Mouse (Mus musculus): ENCODE data around the gene Nudt8. TPM values are rescaled to one million over a fixed set of nuclear protein-coding genes. Genes with fewer than 3 reads are reported as not detected.
"Not testable (repeated sequence)": the region's sequence is repeated elsewhere in the genome, so short reads cannot be mapped to it uniquely, and the experiment has no call there.

Gene Nudt8
- total RNA-seq (2014; fragmentation: Nextera tagmentation) (9.7 and 16.3 TPM in 2 replicates), total RNA-seq (2017) (4.4 and 10.5 TPM in 2 replicates)

GRCm38 (mm10) chr19:4000119-4000900 lies at the start of gene Nudt8, which contains the start of gene Gm49405:
Gene Nudt8, plus strand, starts transcription at chr19:4000580.
Gene Gm49405, plus strand, starts transcription at chr19:4000626.
- peak; percentile 82 for ATAC-seq (replicated peaks; ENCODE audit: poor library complexity, severe bottlenecking)

GRCm38 (mm10) chr19:3951461-3951860 lies 48.9 kb upstream of the Nudt8 start:
- ATAC-seq (replicated peaks; ENCODE audit: poor library complexity, severe bottlenecking): peak; percentile 73

- ATAC-seq (replicated peaks; ENCODE audit: poor library complexity, severe bottlenecking): no peak
Measured at GRCm38 (mm10) chr19:3952099-3952498, 48.3 kb upstream of the Nudt8 start.

- peak; percentile 74 for ATAC-seq (replicated peaks; ENCODE audit: poor library complexity, severe bottlenecking)
Measured at GRCm38 (mm10) chr19:3955033-3955432, 45.3 kb upstream of the Nudt8 start.

GRCm38 (mm10) chr19:3955804-3956203 lies 44.6 kb upstream of the Nudt8 start:
- ATAC-seq (replicated peaks; ENCODE audit: poor library complexity, severe bottlenecking): no peak

- ATAC-seq (replicated peaks; ENCODE audit: poor library complexity, severe bottlenecking): not testable (repeated sequence)
Measured at GRCm38 (mm10) chr19:3957296-3958036, 42.9 kb upstream of the Nudt8 start.

GRCm38 (mm10) chr19:3958470-3958869 lies 41.9 kb upstream of the Nudt8 start, which contains the start of gene Aldh3b3:
Gene Aldh3b3, plus strand, starts transcription at chr19:3958645.
- no peak for ATAC-seq (replicated peaks; ENCODE audit: poor library complexity, severe bottlenecking)

- no peak for ATAC-seq (replicated peaks; ENCODE audit: poor library complexity, severe bottlenecking)
Measured at GRCm38 (mm10) chr19:3959030-3959429, 41.4 kb upstream of the Nudt8 start.

GRCm38 (mm10) chr19:3960211-3960610 lies 40.2 kb upstream of the Nudt8 start:
- ATAC-seq (replicated peaks; ENCODE audit: poor library complexity, severe bottlenecking): no peak

GRCm38 (mm10) chr19:3961805-3962204 lies 38.6 kb upstream of the Nudt8 start:
- not testable (repeated sequence) for ATAC-seq (replicated peaks; ENCODE audit: poor library complexity, severe bottlenecking)

- peak; percentile 34; the same call in 1 of the 2 replicates for ATAC-seq (replicated peaks; ENCODE audit: poor library complexity, severe bottlenecking)
Measured at GRCm38 (mm10) chr19:3962469-3962868, 37.9 kb upstream of the Nudt8 start.

GRCm38 (mm10) chr19:3964030-3964429 lies 36.4 kb upstream of the Nudt8 start:
- no peak for ATAC-seq (replicated peaks; ENCODE audit: poor library complexity, severe bottlenecking)

GRCm38 (mm10) chr19:3966330-3967075 lies 33.9 kb upstream of the Nudt8 start:
- no peak for ATAC-seq (replicated peaks; ENCODE audit: poor library complexity, severe bottlenecking)

GRCm38 (mm10) chr19:3967258-3967657 lies 33.1 kb upstream of the Nudt8 start:
- ATAC-seq (replicated peaks; ENCODE audit: poor library complexity, severe bottlenecking): no peak

- no peak for ATAC-seq (replicated peaks; ENCODE audit: poor library complexity, severe bottlenecking)
Measured at GRCm38 (mm10) chr19:3972229-3972628, 28.2 kb upstream of the Nudt8 start, which contains the start of gene Aldh3b2. Gene Aldh3b2, plus strand, starts transcription at chr19:3972328.

GRCm38 (mm10) chr19:3974608-3975007 lies 25.8 kb upstream of the Nudt8 start:
- ATAC-seq (replicated peaks; ENCODE audit: poor library complexity, severe bottlenecking): not testable (repeated sequence)

- no peak for ATAC-seq (replicated peaks; ENCODE audit: poor library complexity, severe bottlenecking)
Measured at GRCm38 (mm10) chr19:3975866-3976265, 24.5 kb upstream of the Nudt8 start.

- ATAC-seq (replicated peaks; ENCODE audit: poor library complexity, severe bottlenecking): peak; percentile 59
Measured at GRCm38 (mm10) chr19:3980309-3980708, 20.1 kb upstream of the Nudt8 start.

- no peak for ATAC-seq (replicated peaks; ENCODE audit: poor library complexity, severe bottlenecking)
Measured at GRCm38 (mm10) chr19:3980917-3981316, 19.5 kb upstream of the Nudt8 start.

- ATAC-seq (replicated peaks; ENCODE audit: poor library complexity, severe bottlenecking): no peak
Measured at GRCm38 (mm10) chr19:3983527-3984200, 16.7 kb upstream of the Nudt8 start.
